Mouse (Mus musculus) spleen, adult 2 months (tissue): ENCODE data around the gene Dbf4.

Experiments
- CTCF ChIP-seq: fragments of 200-500 bp; IDR thresholded peaks from 2 replicates; pipeline ENCODE4 v1.5.1; 2011; ENCODE audit warnings: mild to moderate bottlenecking, inconsistent platforms; ENCODE audit not compliant: insufficient read depth, insufficient read length, insufficient replicate concordance; ENCODE audit errors: extremely low read depth
- POLR2A ChIP-seq: fragments of 200-500 bp; IDR thresholded peaks from 2 replicates; pipeline ENCODE4 v1.6.1; 2011; ENCODE audit warnings: low read depth, low read length, inconsistent platforms

DNA sequence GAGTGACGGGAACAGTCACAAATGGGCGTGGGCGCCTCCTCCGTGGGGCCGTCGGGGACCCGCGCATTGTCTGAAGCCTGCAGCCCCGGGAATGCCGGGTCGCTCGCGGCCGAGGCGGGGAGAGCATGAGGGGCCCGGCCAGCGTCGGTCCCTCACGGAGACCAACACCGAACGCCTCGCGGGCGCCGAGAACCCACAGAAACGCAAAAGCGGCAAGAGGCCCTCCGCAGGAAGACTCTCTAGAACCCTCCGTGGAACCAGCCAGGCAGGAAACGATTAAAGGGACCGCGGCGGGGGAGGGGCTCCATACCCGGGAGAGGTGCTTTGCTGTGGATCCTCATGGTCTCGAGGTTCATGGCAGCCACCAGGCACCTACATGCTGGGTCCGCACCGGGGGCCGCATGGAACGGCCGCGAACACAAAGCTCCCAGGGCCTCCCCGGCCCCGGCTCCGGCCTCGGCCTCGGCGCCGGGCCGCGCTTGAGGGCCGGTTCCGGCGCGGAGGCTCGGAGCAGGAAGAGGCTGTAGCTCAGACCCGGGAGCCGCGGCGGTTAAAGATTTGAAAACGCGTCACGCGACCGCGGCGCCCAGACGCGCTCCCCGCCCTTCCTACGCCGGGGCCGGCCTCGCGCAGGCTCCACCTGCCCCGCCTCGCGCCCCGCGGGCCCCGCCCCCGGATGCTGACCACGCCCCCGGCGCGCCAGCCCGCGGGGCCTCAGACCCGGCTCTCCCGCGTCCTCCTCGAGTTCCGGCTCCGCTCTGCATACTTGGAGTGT lies at the start of gene Dbf4, which contains the start of gene Slc25a40:
- TF ChIP-seq CTCF, result no peak
- TF ChIP-seq POLR2A, result peak; percentile 37; the same call in 1 of the 2 replicates
